Mouse (Mus musculus) cerebral cortex, adult 2 months (tissue): Measurements from ENCODE around the gene Gm17364.

Experiments
- WGBS: fragments of 180-500 bp; shearing (Covaris S2); methylation state at CpG from one replicate; pipeline ENCODE4 v1.1.7; 2018; 5-methylcytosine and 5-hydroxymethylcytosine counted together

Gm17364 gene

GRCm38 (mm10) chr13:41251667-41252066 is 22.1 kb downstream of the Gm17364 start:
- 65% methylated on average over 5 of the region's 5 CpGs for WGBS

GRCm38 (mm10) chr13:41251232-41251631 is 22.5 kb downstream of the Gm17364 start:
- 75% methylated on average over 5 of the region's 5 CpGs for WGBS

GRCm38 (mm10) chr13:41250318-41250981 is 23.3 kb downstream of the Gm17364 start:
- 2% methylated on average over 27 of the region's 27 CpGs for WGBS

GRCm38 (mm10) chr13:41249538-41250317 is 24.0 kb downstream of the Gm17364 start, which contains the start of gene Smim13:
TSS of gene Smim13 (plus strand) at chr13:41249844.
- under 1% methylated on average over 75 of the region's 78 CpGs for WGBS

GRCm38 (mm10) chr13:41248751-41249520 is 24.8 kb downstream of the Gm17364 start:
- WGBS, result 18% methylated on average over 12 of the region's 12 CpGs

GRCm38 (mm10) chr13:41244306-41244830 is 29.4 kb downstream of the Gm17364 start:
- 52% methylated on average over 6 of the region's 6 CpGs for WGBS

GRCm38 (mm10) chr13:41241557-41241956 is 32.2 kb downstream of the Gm17364 start:
- WGBS, result 54% methylated on average over 2 of the region's 2 CpGs

GRCm38 (mm10) chr13:41238805-41239130 is 35.0 kb downstream of the Gm17364 start:
- 4% methylated on average over 5 of the region's 5 CpGs for WGBS

- 74% methylated on average over 10 of the region's 10 CpGs for WGBS
These were observed 35.6 kb downstream of the Gm17364 start for GRCm38 (mm10) chr13:41238035-41238804.

- 60% methylated on average over 13 of the region's 13 CpGs for WGBS
These were observed 37.7 kb downstream of the Gm17364 start for GRCm38 (mm10) chr13:41235845-41236741.

GRCm38 (mm10) chr13:41235181-41235580 is 38.6 kb downstream of the Gm17364 start:
- WGBS, result 94% methylated on average over 6 of the region's 6 CpGs

- WGBS, result 87% methylated on average over 7 of the region's 7 CpGs
These were observed 40.5 kb downstream of the Gm17364 start for GRCm38 (mm10) chr13:41233241-41233640.

- 91% methylated on average over 15 of the region's 15 CpGs for WGBS
These were observed 41.6 kb downstream of the Gm17364 start for GRCm38 (mm10) chr13:41232209-41232608.

- 25% methylated on average over 12 of the region's 12 CpGs for WGBS
These were observed 42.3 kb downstream of the Gm17364 start for GRCm38 (mm10) chr13:41231389-41231983.

GRCm38 (mm10) chr13:41230256-41230655 is 43.5 kb downstream of the Gm17364 start:
- 86% methylated on average over 5 of the region's 5 CpGs for WGBS

- WGBS, result 86% methylated on average over 5 of the region's 5 CpGs
These were observed 45.7 kb downstream of the Gm17364 start for GRCm38 (mm10) chr13:41228060-41228459.

GRCm38 (mm10) chr13:41226513-41226912 is 47.3 kb downstream of the Gm17364 start:
- 80% methylated on average over 5 of the region's 5 CpGs for WGBS
